Mouse (Mus musculus): Measurements from ENCODE around the gene Errfi1.

DNA sequence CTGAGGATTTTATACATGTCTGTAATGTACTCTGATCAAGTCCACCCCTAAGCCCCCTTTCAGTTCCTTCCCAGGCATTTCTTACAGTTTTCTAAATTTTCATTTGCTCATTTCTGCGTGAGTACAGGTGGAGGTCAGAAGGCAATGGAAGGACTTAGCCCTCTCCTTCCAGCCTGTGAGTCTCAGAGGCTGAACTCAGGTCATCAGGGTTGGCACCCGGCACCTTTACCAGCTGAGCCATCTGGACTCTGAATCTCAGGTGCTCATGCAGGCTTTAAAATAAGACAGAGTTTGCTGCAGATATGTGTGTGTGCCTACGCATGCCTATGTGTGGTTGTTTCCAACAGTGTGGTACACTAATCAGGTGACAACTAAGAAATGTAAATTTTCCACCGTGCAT is 2.8 kb upstream of the Errfi1 start:
- TF ChIP-seq CTCF (IDR thresholded peaks at IDR 0.05; ENCODE audit: low read depth) = no peak
- TF ChIP-seq EP300 (IDR thresholded peaks at IDR 0.05; ENCODE audit: low read depth) = no peak
